Mouse (Mus musculus): Measurements from ENCODE around the gene Mast4.

Gene Mast4

GRCm38 (mm10) chr13:103029377-103029776 lies 304.9 kb downstream of the Mast4 start:
- DNase-seq: no peak

GRCm38 (mm10) chr13:103027456-103028078 lies 306.7 kb downstream of the Mast4 start:
- no peak for DNase-seq

- no peak for DNase-seq
Observed at GRCm38 (mm10) chr13:103025461-103025860, 308.8 kb downstream of the Mast4 start.

DNA sequence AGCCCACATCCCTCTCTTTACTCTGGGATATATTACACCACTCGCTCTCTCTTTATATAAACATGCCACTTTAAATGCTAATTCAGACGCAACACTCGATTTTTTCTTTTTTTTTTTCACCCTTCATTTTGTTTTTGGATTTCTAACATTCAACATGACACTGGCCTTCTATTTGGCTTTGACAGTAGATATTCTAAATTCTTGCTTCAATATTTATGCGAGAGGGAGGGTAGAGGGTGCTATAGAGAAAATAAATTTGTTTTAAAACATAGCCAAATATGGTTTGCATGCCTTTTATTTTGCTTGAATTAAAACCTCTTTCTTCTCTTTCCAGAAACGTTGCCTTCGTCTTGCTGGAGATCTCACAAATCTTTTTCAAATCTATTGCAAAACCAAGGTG lies 315.8 kb downstream of the Mast4 start:
- no peak for DNase-seq

DNA sequence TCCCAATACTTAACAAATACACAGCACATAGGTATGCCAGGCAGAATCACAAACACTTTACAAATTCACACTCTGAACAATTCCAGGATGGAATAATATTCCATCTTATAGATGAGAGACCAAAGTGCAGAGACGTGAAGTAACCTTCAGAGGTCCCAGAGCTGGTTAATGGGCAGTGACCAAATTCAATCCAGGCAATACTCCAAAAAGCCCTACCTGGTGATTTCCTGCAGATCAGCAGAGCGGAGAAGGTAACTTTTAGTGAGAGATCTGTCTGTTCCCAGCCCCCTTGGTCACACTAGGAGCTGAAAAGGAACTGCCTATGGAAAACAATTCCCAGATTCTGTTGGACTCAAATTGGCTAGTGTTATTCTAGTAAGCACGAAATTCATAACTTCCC lies 316.6 kb downstream of the Mast4 start:
- no peak for DNase-seq

DNA sequence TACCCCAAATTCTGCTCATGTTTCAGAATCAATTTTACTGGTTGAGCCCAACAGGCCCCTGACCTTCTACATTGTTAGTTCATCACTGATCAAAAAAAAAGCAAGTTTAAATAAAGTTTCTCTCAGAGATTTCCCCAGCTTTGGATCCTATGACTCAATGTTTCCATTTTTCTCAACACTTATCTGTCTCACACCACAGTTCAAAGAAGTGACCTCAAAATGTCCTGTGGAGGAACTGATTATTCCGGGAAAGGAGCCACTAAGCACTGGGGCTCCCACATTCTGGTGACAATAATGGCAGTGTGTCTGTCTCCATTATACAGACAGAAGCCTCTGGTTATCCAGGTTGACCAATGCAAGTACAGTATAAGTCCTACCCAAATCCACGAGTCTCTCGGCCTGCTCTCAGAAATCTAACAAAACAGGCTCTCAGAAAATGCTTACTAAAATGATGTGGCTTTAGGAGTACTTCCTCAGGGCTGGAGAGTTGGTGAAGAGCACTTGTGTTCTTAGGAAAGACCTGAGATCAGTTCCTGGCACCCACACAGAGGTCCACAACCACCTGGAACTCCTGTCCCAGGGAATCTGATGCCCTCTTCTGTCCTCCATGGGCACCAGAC lies 319.1 kb downstream of the Mast4 start:
- no peak for DNase-seq

DNA sequence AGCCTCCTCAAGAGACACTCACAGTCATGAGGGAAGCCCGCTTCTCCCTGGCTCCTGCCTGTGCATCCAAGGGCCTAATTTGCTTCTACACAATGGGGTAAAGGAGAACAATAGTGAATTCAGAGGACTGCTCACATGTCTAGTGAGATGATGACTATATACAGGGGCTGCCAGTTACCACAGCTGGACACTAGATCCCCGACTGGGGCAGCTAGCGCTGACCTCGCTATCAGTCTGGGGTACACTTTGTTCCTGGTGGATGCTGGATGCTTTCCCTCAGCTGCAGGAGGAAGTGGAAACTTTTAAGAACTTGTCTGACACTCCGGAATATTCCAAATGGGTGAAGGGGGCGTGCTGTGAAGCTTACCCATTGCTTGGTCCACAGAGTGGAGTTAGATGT lies 319.7 kb downstream of the Mast4 start:
- no peak for DNase-seq

GRCm38 (mm10) chr13:103014222-103014621 lies 320.1 kb downstream of the Mast4 start:
- DNase-seq: no peak

DNA sequence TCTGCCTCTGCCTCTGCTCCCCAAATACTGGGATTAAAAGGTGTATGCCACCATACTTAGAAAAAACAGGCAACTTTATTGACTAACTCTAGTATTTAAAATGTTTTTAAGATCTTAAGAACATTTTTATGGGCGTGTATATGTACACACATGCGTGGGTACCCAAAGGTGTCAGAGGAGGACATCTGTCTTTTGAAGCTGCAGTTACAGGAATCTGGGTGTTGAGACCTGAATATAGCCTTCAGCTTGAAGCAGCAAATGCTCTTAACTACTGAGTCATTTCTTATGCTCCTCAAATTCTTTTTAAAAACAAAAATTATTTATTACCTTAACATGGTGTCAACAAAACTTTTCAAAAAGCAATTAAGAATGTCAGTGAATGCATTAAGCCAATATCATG lies 329.1 kb downstream of the Mast4 start:
- no peak for DNase-seq

GRCm38 (mm10) chr13:103001831-103002230 lies 332.5 kb downstream of the Mast4 start:
- DNase-seq: no peak

DNA sequence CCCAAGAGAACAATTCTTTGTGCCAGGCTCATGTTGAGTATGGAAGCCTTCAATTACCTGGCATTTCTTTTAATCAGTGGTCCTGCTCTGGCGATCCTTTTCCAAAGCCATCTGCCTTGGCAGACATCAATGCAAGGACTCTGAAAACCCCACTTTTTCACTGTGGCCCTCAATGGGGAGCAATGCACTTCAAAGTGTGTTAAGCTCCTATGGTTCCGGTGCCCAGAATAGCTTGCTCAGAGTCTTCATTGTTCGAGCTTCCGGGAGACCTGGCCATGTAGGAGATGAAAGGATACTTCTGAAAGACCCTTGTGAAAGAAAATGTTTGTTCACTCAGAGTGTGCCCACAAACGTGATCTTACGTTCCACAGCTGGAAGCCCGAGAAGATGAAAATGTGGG lies 333.4 kb downstream of the Mast4 start:
- DNase-seq: no peak

GRCm38 (mm10) chr13:102994098-102994497 lies 340.2 kb downstream of the Mast4 start:
- no peak for DNase-seq

DNA sequence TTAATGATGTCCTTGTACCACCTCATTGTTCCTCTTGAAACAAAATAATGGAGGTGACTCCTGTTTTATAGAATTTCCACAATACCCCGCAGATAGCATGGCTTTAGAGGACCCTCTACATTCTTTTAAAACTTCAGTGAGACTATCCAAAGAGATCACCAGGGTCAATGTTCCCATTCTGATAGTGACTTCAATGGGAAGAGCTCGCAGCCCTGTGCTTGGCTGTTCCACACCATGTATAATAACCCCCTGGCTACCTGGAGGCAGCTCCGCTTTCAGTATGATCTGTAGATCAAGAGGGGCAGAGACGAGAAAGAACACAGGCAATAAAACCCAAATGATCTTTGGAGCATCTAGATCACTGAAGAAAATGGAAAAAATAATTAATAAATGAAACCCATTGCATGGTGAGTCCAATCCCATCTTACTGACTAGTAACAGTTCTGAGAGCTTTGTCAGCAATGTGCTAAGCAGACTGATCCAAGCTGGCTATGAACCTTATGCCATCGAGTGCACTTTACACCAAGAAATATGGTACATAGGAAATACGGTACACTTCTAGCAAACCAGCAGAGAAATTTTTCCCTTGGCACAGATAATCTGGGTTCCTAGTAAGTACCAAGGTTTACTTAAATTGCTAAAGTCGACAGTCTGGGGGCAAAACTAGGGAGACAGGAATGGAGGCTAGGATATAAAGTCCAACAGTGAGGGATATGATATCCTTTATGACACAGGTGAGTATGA lies 341.4 kb downstream of the Mast4 start:
- no peak for DNase-seq

- DNase-seq: no peak
Observed at GRCm38 (mm10) chr13:102991928-102992327, 342.4 kb downstream of the Mast4 start.

DNA sequence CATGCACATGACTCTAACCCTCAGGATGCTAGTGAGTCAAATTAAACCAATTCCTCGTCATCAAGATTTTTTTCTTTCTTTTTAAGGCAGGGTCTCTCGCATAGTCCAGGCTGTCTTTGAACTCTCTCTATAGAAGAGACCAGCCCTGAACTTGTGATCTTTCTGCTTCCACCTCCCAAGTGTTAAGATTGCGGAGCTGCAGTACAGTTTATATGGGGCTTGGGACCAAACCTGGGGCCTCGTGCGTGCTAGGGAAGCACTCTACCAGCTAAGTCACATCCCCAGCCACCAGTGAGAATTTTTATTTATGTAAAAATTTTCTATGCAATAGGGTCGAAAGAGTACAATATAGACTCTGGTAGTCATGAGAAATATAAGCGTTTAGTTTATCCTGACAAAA lies 343.1 kb downstream of the Mast4 start:
- DNase-seq: no peak

DNA sequence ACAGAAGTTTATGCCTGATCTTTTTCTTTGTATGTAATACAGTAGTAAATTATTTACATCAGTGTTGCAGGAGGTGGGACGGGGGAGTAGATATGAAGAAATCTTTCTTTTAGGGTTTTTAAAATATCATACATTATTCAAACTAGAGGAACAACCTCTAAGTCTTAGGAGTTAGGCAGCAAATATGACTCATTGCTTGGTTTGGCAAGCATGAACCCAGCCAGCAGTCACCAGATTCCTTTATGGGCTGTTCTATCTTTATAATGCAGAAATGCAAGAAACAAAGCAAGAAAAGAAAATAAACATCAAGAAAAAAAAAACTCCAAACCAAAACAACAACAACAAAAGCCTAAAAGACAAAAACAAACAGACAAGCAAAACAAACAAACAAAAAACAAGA lies 344.2 kb downstream of the Mast4 start:
- no peak for DNase-seq

GRCm38 (mm10) chr13:102989616-102990015 lies 344.7 kb downstream of the Mast4 start:
- DNase-seq: no peak

GRCm38 (mm10) chr13:102988976-102989375 lies 345.3 kb downstream of the Mast4 start:
- no peak for DNase-seq

DNA sequence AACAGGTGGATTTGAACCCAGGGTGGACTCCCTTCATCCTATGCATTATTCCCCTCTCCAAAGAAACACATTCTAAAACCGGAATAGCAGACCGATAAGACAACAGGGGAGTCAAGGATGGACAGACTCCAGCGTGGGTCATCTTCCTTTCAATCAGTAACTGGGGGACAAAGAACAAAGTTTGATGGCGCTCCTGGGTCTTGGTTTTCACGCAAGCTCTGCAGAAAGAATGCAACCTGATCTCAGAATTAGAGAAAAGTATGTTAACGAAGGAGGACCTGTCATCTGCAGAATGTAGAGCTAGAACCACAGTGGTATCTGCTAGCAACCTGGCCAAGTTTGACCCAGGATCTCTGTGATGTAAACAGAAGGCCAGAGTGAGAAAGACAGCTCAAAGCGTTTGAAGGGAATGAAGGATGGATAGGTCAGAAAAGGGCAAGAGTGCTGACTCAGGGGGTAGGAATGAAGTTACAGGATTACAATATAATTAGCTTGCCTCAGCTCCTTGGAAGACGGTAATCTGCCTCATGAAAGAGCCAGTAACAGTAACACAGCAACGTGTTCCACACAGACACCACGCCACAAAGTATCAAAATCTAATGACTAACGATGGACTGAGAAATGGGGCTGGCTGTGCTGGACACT lies 345.9 kb downstream of the Mast4 start:
- no peak for DNase-seq

GRCm38 (mm10) chr13:102984550-102984949 lies 349.7 kb downstream of the Mast4 start:
- no peak for DNase-seq

- DNase-seq: no peak
Observed at GRCm38 (mm10) chr13:102973853-102974252, 360.4 kb downstream of the Mast4 start.

DNA sequence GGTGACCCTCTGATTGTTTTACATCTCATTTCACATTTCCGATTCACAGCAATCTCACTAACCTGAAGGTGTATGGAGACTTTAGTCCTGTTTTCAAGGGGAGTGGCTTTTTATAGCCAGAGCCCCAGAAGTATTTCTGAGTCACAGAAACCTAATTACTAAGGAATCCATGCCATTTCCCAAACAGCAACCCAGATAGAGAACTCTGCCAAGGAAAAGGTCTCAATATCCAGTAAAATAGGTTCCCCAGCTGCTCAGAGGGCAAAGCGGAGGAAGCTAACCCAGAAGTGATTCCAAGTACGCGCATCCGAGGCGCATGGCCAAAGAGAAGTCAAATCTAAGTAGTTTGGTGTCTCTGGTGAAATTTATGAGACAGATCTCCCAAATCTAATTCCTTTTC lies 370.8 kb downstream of the Mast4 start:
- no peak for DNase-seq
